Comparison of ENCODE assay signal across 8 mouse cellular contexts in the genomic region with DNA sequence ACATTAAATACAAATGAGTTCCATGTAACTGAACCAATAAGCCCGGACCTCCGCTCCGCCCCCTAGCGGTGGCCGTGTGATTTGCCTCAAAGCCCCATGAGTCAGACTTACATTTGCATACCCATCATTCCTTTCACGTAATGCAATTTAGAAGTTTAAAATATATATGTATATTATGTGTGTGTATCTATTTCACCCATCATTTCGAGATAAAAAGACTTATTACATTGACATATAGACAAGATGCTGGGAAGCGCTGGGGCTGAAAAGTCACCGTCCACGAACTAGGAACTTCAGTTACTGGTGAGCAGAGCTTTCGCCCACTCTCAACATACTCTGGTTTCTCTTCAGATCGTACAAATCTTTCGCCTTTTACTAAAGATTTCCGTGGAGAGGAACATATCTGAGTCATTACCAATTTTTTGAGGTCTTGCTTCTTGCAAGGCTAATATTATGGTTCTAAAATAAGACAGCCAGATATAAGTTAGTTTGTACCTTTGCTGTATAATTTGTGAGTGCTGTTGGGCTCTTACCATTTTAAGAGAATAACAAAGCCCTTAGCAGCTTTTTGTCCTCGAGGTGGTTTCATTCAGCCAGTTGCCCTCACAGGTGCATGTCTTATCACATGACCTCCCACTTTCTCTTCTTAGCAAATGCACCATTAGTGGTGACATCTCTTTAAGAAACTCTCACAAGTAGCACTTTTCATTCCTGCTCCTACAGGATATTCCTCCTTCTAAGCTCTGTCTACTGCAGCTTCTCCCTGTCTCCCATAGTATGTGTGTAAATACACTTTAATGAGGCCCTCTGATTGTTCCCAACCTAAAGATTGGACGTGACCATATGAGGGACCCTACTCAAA. TPM values are rescaled to one million over a fixed set of nuclear protein-coding genes. Genes with fewer than 3 reads are reported as not detected.
DNase-seq lines count a peak whose midpoint lies in the region; ATAC-seq and TF ChIP-seq lines count a peak whose summit lies in the region.

No protein-coding gene starts in this region.

- H3K4me2 ChIP-seq in midbrain, embryonic 14.5 days (ENCODE audit: low read length), result no peak overlapping the region
- H3K4me2 ChIP-seq in intestine, embryonic 16.5 days (ENCODE audit: low read depth, low read length), result no peak overlapping the region

- no peaks in the 10 kb centered on the region for H3K4me1 ChIP-seq in cerebellum, adult 2 months (ENCODE audit: control insufficient read depth, insufficient read depth, low read length)
- 0 out of 2 replicates have a peak, but pooled peaks cover 2% of the 10 kb centered on the region for H3K4me1 ChIP-seq in midbrain, embryonic 10.5 days
- no peaks in the 10 kb centered on the region for H3K4me1 ChIP-seq in midbrain, embryonic 14.5 days (ENCODE audit: control insufficient read depth, insufficient read depth, low read length)
- H3K4me1 ChIP-seq in intestine, embryonic 16.5 days (ENCODE audit: control insufficient read depth, insufficient read depth, low read length), result no peaks in the 10 kb centered on the region

- 24% methylated on average over 16 of the region's 16 CpGs for WGBS in cerebellum, adult 2 months
- 6% methylated on average over 16 of the region's 16 CpGs for WGBS in midbrain, embryonic 10.5 days
- WGBS in midbrain, embryonic 14.5 days, result 8% methylated on average over 16 of the region's 16 CpGs
- WGBS in intestine, embryonic 16.5 days, result 20% methylated on average over 16 of the region's 16 CpGs

- TF ChIP-seq CTCF in cerebellum, adult 2 months (IDR thresholded peaks at IDR 0.05; ENCODE audit: borderline replicate concordance, insufficient read depth, low read depth, low read length), result peak; percentile 37; the same call in 1 of the 2 replicates

- no peak for TF ChIP-seq POLR2A in cerebellum, adult 2 months (IDR thresholded peaks at IDR 0.05; ENCODE audit: borderline replicate concordance, insufficient read depth, low read length)

- no peak overlapping the region for H3K9ac ChIP-seq in midbrain, embryonic 14.5 days (replicated peaks; ENCODE audit: low read length)
- H3K9ac ChIP-seq in intestine, embryonic 16.5 days (ENCODE audit: low read depth, low read length), result no peak overlapping the region

- H3K9me3 ChIP-seq in midbrain, embryonic 10.5 days (replicated peaks), result no peaks in the 10 kb centered on the region
- no peaks in the 10 kb centered on the region for H3K9me3 ChIP-seq in midbrain, embryonic 14.5 days (ENCODE audit: control insufficient read depth, low read length)
- H3K9me3 ChIP-seq in intestine, embryonic 16.5 days (ENCODE audit: control insufficient read depth, low read length), result no peaks in the 10 kb centered on the region

- ATAC-seq in midbrain, embryonic 14.5 days (ENCODE audit: low FRiP score, low TSS enrichment), result no peak
- peak; percentile 64 for ATAC-seq in intestine, embryonic 16.5 days

- DNase-seq in cerebellum, adult 2 months, result peak in 1 of 2 experiments; percentile 17
- DNase-seq in cerebellum, adult 8-10 months, result no peak
- peak; percentile 61 for DNase-seq in midbrain, embryonic 10.5 days (ENCODE audit: low spot score)
- no peak for DNase-seq in midbrain, embryonic 14.5 days
- peak; percentile 41 for DNase-seq in c-Kit-negative CD71-positive TER-119-positive erythroid progenitor cells, embryonic 14.5 days (ENCODE audit: low read depth, low spot score)
- peak; percentile 79 for DNase-seq in lung, postnatal 36 days
- DNase-seq in testis, postnatal 10 days (ENCODE audit: low spot score), result peak; percentile 81

- H3K27me3 ChIP-seq in cerebellum, adult 2 months (ENCODE audit: control insufficient read depth, insufficient read depth, low read length), result no peaks in the 10 kb centered on the region
- H3K27me3 ChIP-seq in midbrain, embryonic 10.5 days (ENCODE audit: low read depth, poor library complexity, severe bottlenecking), result no peaks in the 10 kb centered on the region
- no peaks in the 10 kb centered on the region for H3K27me3 ChIP-seq in midbrain, embryonic 14.5 days (ENCODE audit: control insufficient read depth, insufficient read depth, low read length)
- H3K27me3 ChIP-seq in intestine, embryonic 16.5 days (replicated peaks; ENCODE audit: control insufficient read depth, insufficient read depth, low read length), result no peaks in the 10 kb centered on the region

- H3K36me3 ChIP-seq in midbrain, embryonic 10.5 days, result 0 out of 2 replicates have a peak, but pooled peaks cover 2% of the 10 kb centered on the region
- H3K36me3 ChIP-seq in midbrain, embryonic 14.5 days (ENCODE audit: control insufficient read depth, insufficient read depth, low read length), result no peaks in the 10 kb centered on the region
- H3K36me3 ChIP-seq in intestine, embryonic 16.5 days (ENCODE audit: control insufficient read depth, insufficient read depth, low read length), result no peaks in the 10 kb centered on the region

- no peak overlapping the region for H3K4me3 ChIP-seq in cerebellum, adult 2 months (replicated peaks; ENCODE audit: insufficient read depth, low read depth, low read length)
- H3K4me3 ChIP-seq in midbrain, embryonic 10.5 days, result no peak overlapping the region
- H3K4me3 ChIP-seq in midbrain, embryonic 14.5 days (replicated peaks; ENCODE audit: low read depth, low read length), result no peak overlapping the region
- H3K4me3 ChIP-seq in intestine, embryonic 16.5 days (ENCODE audit: low read length), result no peak overlapping the region

- H3K27ac ChIP-seq in cerebellum, adult 2 months (ENCODE audit: insufficient read depth, low read length), result no peak overlapping the region
- peak overlapping the region; percentile 74; the same call in 1 of the 2 replicates for H3K27ac ChIP-seq in midbrain, embryonic 10.5 days (replicated peaks)
- no peak overlapping the region for H3K27ac ChIP-seq in midbrain, embryonic 14.5 days (replicated peaks; ENCODE audit: low read depth, low read length)
- H3K27ac ChIP-seq in intestine, embryonic 16.5 days (ENCODE audit: low read length), result no peak overlapping the region

RNA-seq across cellular contexts. Expression of gene Hhat, which starts 25.6 kb away (rescaled TPM):
- 1.9 and 2.1 TPM in 2 replicates for polyA plus RNA-seq in cerebellum, adult 2 months (2012; rRNA removed)
- 8.0 and 8.2 TPM in 2 replicates for polyA plus RNA-seq in midbrain, embryonic 10.5 days (2016; fragmentation: Nextera tagmentation; extraction: Ambion mirVana)
- 3.9 and 4.5 TPM in 2 replicates for polyA plus RNA-seq in midbrain, embryonic 14.5 days (2014; fragmentation: Nextera tagmentation; extraction: Ambion mirVana)
- polyA plus RNA-seq in intestine, embryonic 16.5 days (2015; fragmentation: Nextera tagmentation; extraction: Ambion mirVana), result 8.8 and 9.6 TPM in 2 replicates

Comparison
In these comparisons a context has a peak if more than half of its experiments do, and no peak if none do; other contexts are left out.
1. DNase-seq: peak in midbrain, embryonic 10.5 days (single experiment), c-Kit-negative CD71-positive TER-119-positive erythroid progenitor cells, embryonic 14.5 days (single experiment), lung, postnatal 36 days (single experiment) and testis, postnatal 10 days (single experiment); none in cerebellum, adult 8-10 months (single experiment) and midbrain, embryonic 14.5 days (single experiment).